Mouse (Mus musculus): ENCODE results near the gene 4931406C07Rik.
A peak's percentile ranks its signal among the peaks of the same experiment; 100 is the strongest.
"Not testable (repeated sequence)": the region's sequence is repeated elsewhere in the genome, so short reads cannot be mapped to it uniquely, and the experiment has no call there.

4931406C07Rik gene

DNA sequence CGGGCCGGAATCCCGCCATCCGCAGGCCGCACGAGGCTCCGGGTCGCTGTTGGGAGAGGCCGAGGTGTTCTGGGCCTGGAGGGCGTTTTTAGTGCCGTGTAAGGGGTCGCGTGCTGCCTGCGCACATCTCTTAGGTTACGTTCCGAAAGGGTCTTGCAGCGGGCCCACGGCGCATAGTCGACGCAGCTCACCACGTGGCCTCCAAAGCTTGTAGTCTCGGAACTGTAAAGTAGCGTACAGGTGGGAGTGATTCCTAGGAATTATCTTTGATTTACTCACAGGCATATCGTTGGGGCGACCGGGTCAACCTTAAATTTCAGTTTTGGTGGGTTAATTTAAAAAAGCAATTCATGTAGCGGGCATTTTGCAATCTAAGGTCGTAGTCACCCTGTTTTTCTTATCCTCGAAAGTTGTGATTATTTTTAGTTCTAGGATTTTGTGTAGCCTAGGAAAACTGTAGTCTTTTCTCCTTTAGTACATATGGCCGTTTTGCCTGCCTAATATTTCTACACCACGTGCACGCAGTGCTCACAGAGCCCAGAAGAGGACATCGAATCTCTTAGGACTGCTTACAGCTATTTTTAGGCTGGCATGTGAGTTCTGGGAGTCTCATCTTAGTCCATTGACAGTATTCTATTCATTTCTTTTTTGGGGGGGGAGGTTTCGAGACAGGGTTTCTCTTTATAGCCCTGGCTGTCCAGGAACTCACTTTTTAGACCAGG is at the start of gene 4931406C07Rik:
Gene 4931406C07Rik (minus strand): TSS at position 51 of the 722 bp plus-strand sequence.
- no peak for DNase-seq (ENCODE audit: low spot score)

DNA sequence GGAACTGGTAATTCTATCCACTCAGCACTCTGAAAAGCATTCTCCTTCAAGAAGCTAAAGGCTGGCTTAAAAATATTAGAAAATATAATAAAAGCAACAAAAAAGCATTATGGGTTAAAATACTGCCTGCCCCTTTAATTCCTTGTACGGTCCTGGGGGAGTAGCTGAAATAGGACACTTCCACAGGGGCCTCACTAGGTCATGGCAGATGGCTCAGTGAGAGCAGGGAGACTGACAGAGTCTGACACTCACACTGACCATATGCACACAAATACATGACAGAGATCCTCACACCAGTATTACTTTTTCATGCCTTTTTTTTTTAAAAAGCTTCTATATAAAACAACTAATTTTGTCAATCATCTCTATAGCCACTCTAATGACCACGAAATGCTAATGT is 43.7 kb upstream of the 4931406C07Rik start:
- DNase-seq (ENCODE audit: low spot score): no peak

DNA sequence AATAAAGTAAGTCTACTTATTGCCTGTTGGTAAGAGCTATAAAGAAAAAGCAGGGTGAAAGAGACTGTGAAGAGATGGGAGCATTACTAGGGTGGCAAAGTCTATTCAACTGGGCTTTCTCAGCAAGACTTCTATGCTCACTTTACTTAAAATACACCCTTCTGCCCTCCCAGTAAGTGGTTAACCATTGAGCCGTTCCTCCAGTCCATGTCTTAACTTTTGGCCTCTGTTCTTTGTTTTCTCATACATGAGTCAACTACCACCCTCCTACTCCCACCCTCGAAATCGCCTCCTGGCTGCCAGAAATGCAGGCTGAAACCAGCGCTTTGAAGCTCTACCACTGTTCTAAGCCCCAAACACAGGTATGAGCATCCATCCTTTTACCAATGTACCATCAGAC is 31.5 kb upstream of the 4931406C07Rik start:
- no peak for DNase-seq (ENCODE audit: low spot score)

DNA sequence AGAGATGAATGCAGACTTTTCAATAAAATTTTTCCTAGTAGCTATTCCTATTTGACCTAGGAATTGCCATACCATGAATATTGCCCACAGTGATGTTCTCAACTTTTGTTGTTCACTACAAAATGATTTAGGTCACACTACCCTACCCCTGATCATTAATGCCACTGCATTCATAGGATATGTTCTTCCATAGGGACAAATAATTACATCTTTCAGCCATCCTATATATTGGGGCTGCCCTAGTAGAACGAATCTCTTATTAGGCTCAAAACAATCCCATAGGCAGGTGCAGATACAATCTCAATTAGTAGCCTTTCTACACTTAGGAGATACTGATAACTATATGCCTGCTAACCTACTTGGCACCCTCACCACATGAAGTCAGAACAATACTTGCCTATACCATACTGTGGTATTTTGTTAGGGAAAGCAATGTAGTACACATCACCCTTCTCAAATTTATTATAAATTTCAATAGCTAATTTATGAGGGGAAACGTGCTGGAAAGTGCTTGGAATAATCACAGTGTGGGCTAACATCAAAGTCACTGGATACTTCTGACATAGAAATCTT is 12.0 kb upstream of the 4931406C07Rik start:
- no peak for DNase-seq (ENCODE audit: low spot score)

DNA sequence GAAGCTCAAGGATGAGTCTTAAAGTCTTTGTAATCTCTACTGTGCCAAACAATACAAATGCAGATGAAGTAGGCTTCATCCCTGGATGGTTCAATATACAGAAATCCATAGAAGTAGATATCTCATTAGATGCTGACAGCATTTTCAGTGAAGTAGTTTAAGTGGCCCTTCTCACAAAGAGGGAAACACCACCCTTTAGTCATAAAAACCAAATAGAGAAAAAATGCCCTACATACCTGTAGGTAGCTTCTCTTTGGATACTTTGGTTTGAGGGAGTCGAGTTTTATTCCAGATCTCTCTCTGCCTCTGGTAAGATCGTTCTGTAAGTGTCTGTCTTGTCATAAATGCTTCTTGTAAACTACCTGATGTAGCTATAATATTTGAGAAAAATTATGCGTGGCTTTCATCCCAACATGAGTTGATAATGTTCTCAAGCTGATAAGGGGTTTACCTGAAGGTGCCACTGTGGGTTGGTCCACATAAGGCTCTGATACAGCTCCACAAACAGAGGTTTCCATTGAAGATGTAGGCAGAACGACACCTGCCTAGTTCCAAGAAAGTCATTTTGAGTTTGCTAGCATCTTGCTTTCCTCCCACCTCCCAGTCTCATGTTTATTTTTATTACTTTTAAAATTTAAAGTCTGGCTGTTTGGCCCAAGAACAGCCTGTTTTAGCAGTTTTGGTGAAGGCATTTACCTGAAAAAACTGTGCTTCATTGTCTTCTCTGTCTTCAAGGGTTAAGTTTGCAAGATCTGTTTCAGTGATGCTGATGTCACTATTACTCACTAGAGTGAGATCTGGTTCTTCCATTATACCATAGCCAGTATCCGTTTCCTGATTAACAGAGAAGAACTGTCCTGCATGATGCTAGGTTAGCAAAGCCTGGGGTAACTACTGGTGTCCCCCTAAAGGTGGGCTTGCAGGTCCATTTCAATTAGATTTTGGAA is 11.2 kb upstream of the 4931406C07Rik start:
- DNase-seq (ENCODE audit: low spot score): no peak

DNA sequence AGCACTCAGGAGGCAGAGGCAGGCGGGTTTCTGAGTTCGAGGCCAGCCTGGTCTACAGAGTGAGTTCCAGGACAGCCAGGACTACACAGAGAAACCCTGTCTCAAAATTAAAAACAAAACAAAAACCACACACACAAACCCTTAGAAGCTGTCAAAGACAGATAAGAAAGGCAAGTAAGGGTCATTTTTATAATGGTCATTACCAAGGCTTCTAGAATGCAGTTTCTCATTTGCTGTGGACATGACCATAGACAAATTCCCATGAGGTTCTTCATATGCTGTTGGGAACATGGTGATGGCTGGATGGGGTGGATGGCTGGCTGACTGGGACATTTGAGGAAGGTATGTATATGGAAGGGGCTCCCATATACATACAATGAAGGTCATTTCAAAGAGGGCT is 10.0 kb upstream of the 4931406C07Rik start:
- DNase-seq (ENCODE audit: low spot score): not testable (repeated sequence)

DNA sequence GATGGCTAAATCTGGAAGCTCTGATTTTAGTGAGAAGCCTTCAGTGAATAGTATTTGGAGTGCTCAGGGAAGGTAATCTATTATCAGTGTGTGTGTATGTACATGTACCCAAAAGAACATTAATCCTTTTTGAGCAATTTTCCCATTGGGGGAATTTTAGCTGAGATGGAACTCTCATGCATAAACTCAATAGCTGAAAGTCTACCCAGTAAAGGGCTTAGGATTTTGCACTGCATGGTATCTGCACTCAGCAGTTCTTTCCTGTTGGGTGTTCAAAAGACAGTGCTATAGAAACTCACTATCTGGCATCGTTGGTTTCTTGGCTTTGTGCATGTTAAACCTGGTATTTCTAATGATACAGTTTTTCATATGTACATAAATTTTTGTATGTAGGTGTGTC is 8.4 kb upstream of the 4931406C07Rik start:
- no peak for DNase-seq (ENCODE audit: low spot score)

DNA sequence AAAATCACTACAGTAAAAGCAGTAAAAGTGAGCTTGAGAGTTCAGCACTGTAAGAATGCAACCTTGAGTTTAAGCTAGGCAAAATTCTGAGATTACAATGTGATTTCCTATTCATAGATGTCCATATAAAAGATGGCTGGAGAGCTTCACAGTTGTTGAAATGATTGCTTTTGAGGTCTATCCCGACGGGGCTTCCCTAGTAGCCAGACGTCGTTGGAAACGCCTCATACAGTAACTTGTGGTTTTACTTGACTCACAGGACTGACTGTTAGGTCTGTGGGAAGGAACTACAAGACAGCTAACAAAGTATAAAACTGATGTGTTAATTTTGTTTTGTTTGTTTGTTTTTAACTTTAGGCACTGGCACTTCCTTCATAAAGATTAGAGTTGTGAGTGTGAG is 7.4 kb upstream of the 4931406C07Rik start:
- DNase-seq (ENCODE audit: low spot score): no peak

DNA sequence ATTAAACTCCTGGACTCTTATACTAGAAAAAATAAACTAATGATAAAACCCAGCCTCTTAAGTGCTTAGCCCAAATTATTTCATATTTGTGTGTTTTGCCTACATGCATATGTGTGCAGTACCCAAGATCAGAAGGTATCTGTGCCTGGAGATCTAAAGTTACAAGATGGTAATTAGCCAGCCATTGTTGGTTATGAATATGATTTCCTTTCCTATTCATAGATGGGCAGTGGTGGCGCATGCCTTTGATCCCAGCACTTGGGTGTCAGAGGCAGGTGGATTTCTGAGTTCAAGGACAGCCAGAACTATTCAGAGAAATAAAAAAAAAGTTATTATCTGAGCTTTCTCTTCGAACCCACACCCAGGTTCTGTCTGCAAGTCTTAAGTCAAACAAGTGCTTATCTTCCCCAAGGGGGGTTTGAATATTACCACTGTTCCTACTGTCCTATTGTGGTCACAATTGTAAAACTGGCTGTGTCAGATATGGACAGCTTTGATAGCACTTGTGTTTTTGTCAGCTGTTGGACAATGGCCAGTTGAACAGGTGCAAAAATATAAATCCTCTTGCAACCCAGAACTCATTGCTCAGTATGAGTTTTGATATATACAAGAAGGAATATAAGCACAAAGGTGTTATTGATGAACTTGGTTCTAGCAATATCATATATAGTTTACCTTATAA is 5.9 kb upstream of the 4931406C07Rik start:
- DNase-seq (ENCODE audit: low spot score): no peak

DNA sequence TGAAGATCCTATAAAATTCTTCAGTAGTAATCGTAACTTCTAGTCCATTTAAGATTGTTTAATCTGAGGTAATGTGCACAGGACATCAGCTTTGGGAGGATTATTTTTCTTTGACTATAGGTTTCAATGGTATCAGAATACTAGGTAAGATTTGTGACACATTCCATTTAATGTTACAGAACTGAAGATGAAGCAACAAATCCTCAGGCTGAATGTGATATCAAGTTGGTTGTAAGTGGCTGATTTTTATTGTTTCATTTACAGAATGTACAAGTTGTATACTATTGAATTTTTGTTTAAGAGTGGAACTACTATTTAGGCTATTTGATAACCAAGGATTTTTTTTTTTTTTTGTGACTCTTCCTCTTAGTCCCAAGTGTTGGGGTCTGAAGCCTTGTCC is 3.9 kb upstream of the 4931406C07Rik start:
- no peak for DNase-seq (ENCODE audit: low spot score)

DNA sequence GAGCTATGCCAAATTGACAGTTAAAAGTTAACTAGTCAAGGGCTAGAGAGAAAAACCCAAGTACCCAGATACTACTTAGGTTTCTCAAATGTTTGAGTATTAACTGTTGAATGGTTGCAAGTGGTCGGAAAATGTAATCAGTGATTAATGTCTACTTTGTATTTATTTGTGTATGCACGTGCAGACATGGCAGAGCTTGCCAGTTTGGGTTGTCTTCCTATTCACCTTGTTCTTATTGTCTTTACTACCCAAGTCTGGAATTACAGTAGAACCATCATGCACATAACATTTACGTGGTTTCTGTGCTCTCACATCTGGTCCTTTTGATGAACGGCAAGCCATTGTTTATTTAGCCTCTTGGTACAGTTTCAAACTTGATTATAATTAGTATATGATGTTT is 3.2 kb upstream of the 4931406C07Rik start:
- DNase-seq (ENCODE audit: low spot score): no peak

DNA sequence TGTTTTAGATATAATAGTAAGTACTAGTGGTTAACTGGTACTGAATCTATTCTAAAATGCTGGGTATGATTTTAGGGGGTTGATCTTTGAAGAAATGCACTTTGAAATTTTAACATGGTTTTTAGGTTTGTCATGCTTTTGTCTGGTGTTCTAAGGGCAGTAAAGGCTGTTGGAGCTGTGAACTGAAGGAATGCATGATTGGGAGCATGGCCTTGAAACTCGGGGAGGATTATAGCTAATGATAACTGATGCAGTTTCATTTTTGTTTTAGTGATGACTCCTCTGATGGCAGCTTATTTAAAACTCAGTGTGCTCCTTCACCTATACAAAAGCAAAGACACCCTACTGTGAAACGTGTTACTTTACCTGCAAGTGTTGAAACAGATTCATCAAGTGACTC is 2.0 kb upstream of the 4931406C07Rik start:
- DNase-seq (ENCODE audit: low spot score): no peak

DNA sequence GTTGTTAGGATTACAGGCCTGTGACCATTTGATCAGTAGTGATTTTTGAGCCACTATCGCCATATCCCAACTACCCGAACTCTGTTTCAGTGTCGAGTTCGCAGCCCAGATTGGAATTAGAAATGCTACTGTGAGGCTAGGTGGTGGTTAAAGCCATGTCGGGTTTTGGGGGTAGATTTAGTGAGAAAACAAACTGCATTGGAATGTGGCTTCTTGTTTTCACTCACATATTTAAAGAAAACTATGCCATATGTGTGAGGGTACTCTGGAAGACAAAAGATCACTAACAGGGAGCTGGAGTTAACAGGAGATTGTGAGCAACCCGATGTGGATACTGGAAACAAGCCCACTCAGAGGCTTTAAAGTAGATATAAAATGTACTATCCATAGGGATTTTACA is 1.0 kb upstream of the 4931406C07Rik start:
- DNase-seq (ENCODE audit: low spot score): no peak

DNA sequence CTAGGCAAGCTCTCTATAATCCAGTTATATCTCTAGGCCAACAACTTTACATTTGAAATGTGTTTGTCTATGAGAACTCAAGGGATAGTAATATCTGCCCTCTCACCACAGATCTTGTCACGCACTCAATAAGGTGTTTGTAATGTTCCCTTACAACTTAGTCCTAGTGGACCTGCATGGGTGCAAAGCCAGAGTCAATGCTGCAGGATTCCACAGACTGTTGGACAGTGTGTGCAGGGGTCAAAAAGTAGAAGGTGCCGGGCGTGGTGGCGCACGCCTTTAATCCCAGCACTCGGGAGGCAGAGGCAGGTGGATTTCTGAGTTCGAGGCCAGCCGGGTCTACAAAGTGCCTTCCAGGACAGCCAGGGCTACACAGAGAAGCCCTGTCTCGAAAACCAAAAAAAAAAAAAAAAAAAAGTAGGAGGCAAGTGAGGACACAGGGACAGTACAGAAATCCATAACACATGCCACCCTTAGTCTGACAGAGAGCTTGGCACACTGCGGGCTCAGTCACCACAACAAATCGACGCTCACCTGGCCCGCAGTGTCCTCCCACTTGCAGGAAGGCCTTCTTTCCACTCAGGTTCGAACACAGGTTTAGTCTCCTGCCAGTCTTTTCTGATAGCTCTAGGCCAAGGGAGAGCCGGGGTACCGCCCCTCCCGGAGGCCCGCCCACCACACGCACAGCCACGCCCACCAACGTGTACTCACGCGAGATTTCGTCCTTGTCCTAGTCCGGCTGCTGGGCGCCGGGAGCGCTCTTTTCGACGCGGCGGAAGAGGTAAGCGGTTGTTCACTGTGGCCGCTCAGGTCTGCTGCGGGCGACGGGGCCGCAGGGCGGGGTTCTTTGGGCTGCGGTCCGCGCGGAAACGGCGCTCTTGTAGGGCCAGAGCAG is 498 bp downstream of the 4931406C07Rik start, which contains the start of gene Taf1d:
Gene Taf1d (plus strand): TSS at position 712 of the 895 bp plus-strand sequence.
- peak; percentile 98 for DNase-seq (ENCODE audit: low spot score)

DNA sequence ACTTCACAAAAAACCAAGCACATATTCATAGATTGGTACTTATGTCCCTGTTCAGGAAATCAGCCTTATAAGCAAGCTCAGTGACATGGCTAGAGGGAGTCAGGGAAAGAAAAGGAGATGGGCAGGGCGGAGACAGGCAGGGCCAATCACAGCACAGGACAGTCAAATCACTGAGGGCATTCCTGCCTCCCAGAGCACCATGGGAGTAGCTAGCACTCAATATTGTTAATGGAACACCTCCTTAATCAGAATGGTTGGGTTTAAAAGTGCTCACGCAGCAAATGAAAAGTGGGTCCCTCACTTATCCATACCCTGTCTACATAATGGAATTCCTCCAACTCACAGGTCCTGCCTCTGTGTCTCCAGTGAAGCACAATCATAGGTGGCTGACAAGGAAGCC is 3.4 kb downstream of the 4931406C07Rik start:
- no peak for DNase-seq (ENCODE audit: low spot score)

DNA sequence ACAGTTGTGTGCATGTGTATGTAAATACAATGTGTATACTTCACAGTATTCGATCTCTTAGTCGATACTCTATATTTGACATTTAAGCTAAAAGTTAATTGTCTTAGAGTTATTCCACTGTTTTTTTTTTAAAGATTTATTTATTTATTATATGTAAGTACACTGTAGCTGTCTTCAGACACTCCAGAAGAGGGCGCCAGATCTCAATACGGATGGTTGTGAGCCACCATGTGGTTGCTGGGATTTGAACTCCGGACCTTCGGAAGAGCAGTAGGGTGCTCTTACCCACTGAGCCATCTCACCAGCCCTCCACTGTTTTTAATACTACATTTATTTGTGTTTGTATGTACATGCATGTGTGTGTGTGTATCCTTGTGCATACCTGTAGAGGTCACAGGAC is 4.2 kb downstream of the 4931406C07Rik start:
- DNase-seq (ENCODE audit: low spot score): not testable (repeated sequence)

DNA sequence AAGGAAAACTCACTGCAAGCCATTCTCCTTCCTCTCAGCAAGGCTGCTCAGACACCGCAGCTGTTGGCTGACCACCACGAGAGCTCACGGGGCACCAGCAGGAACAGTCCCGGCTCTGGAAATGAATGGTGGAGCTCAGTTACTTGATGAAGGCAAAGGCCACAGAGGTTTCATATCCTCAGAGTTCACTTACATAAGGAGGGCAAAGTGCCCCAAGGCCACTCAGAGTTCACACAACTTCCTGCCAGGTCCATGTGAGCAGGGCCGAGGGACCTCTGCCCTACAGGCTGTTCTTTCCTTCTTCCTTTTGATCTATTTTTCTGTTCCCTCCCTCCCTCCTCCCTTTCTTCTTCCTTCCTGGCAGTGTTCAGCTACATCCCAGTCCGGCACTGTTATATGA is 4.8 kb downstream of the 4931406C07Rik start:
- DNase-seq (ENCODE audit: low spot score): peak; percentile 70

DNA sequence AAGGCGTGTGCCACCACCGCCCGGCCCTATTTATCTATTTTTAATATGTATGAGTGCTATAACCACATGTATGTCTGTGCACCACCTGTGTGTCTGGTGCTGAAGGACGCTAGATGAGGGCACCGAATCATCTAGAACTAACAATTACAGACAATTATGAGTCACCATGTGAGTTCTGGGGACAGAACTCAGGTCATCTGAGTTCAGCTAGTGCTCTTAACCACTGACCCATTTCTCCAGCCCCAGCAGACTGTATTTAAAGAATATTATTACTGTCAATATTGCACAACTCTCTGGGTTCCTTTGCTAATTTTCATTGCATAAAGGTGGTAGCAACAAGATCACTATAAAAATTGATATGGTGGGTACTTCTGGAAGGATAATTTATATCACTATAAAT is 6.2 kb downstream of the 4931406C07Rik start:
- no peak for DNase-seq (ENCODE audit: low spot score)

DNA sequence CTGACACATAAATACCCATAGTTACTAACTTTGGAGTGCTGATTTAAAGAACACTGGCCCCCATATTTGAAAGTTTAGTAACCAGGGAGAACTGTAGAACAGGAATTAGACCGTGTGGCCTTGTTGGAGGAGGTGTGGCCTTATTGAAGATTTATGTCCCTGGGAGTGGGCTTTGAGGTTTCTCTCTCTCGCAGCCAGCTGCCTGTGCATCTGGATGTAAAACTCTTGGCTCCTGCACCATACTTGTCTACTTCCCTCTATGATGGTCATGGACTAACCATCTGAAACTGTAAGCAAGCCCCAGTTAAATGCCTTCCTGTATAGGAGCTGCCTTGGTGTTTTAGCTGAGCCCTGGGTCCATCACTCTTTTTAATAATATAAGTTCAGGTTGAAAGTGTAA is 7.8 kb downstream of the 4931406C07Rik start:
- no peak for DNase-seq (ENCODE audit: low spot score)

DNA sequence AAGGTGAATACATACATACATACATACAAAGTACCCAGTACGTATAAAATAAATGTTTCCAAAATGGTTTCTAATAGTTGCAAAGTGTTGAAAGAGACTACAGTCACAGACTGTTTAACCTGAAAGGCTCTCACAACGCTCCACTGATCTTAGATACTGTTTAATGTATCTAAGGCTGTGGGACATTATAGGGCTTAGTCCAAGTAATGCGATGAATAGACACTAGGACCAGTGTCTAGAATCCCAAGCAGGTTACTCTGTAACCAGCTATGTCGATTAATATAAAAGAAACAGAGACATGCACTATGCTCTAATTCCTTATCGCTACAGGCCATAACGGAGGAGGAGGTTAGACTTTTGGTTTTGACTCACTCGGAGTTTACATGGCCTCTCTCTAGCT is 9.1 kb downstream of the 4931406C07Rik start:
- DNase-seq (ENCODE audit: low spot score): no peak

DNA sequence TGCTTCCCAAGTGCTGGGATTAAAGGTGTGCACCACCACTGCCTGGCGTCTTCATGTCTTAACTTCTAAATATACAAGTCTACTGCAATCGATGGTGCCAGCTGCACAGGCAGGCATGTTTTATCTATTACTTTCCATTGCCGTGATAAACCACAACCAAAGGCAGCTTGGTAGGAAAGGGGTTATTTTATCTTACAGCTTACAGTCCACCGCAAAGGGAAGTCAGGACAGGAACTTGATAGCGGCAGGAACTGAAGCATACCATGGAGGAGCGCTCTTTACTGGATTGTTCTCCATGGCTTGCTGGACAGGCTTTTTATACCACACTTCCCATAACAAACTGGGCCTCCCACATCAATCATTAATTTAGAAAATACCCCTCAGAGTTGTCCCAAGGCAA is 17.0 kb downstream of the 4931406C07Rik start:
- no peak for DNase-seq (ENCODE audit: low spot score)

All from lung, postnatal 25 days (tissue).